Mouse (Mus musculus): ENCODE data around the gene Hnrnpdl.

Hnrnpdl gene

DNA sequence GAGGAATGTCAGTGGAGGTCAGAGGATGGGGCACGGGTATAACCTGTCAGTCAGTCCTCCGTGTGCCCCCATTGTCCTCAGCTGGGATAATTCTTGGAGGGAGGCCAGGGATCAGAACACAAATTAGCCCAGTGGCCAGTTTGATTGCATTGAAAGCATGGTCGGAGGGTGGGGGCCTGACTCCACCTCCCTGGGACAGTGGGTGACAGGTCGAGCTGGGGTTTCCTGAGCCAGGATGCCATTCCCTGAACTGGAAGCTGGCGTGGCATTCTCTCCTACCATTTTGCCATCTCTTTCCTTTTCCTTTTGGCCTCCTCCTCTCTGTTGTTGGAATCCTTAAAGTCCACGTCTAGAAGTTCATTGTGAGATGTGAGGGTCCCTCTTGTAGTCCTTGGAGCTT lies 33.6 kb downstream of the Hnrnpdl start:
- DNase-seq (ENCODE audit: low spot score in 2 of 2), result no peak

DNA sequence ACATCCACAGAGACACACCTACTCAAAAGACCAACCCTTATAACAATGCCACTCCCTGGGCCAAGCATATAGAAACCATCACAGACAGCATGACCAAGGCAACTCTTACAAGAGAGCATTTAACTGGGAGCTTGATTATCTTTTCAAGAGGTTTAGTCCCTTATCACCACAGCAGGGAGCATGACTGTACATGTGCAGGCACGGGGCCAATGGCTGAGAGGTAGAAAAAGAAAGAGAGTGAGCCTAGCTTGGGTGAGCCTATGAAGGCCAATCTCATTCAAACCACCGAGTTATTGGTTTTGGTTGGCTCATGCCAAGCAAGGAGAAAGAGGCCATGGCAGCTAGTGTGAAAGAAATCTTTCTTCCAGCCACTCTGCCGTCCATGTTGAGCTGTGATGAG lies 34.0 kb downstream of the Hnrnpdl start:
- no peak for DNase-seq (ENCODE audit: low spot score in 2 of 2)

DNA sequence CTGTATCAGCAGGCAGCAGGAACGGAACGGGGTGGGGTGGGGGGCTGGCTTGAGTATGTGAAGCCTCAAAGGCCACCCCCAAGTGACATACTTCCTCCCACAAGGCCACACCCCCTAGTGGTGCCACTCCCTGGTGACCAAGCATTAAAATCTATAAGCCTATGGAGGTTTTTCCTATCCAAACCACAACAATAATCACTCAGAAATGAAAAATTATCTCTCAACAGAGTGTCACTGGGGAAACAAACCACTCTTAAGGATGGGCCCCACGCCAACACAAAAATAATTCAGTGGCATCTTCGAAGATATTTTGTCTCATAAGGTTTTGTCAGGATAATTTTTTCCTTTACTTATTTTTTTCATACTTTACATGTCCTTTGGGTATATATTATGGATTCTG lies 35.6 kb downstream of the Hnrnpdl start:
- no peak for DNase-seq (ENCODE audit: low spot score in 2 of 2)

DNA sequence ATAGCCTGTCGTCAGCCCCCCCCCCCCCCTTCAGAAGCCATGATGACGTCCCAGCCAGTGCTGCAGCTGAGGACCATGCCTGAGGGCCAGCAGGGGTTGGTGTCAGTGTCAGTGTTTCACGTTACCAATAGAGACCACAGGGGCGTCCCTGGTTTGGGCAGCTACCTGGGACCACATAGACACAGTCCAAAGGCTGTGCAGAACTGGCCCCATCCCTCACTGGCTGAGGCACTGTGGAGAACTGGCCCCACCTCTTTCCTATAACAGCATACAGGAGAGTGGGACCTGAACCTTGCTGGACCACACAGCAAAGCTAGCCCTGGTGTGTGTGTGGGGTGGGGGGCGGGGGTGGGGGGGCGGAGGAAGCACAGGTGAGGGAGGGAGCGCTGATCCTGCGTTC lies 39.0 kb downstream of the Hnrnpdl start:
- DNase-seq (ENCODE audit: low spot score in 2 of 2), result no peak

DNA sequence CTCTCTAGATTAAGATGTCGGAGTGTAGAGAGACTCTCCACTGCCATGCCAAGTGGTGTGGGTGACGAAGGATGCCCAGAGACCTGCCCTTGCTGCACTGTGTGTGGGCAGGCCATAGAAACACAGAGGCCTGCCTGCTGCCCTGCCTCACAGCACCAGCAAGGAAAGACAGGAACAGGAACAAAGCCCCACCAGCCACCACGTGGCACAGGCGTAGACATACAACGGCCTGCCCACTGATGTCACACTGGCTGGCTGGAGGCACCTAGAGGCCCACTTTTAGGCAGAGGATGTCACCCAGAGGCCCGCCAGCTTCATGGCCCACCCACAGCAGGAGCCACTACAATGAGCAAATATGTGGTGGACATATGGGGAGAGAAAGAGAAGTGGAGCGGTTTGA lies 39.4 kb downstream of the Hnrnpdl start:
- DNase-seq (ENCODE audit: low spot score in 2 of 2), result no peak

DNA sequence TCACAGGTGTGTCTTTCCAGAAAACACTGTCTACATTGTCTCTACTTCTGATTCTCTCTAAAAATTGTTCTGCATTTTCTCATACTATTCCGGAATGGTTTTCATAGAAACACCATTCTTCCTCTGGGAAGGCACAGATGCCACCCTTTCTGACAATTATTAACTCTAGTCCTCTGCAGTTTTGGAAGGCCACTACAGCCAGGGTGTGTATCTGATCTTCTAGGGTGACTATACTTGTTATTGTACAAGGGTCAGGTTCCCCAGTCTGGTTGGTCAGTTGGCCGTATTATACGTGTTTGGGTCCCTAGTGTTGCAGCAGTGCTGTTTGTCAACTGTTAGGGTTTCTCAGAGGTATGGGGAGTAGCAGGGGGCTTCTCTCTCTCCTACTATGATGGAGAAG lies 44.8 kb downstream of the Hnrnpdl start:
- DNase-seq (ENCODE audit: low spot score in 2 of 2), result no peak

GRCm38 (mm10) chr5:99994166-99994565 lies 45.3 kb downstream of the Hnrnpdl start:
- DNase-seq (ENCODE audit: low spot score in 2 of 2), result no peak
